Mouse (Mus musculus) cerebellum, adult 2 months (tissue): Measurements from ENCODE around the gene 1810024B03Rik.

Experiments used
- CTCF ChIP-seq: fragments of 200-500 bp; IDR thresholded peaks from 2 replicates; pipeline ENCODE4 v1.5.1; 2011; ENCODE audit warnings: low read depth, mild to moderate bottlenecking, control low read depth, low read length, moderate library complexity, borderline replicate concordance; ENCODE audit not compliant: insufficient read depth
- POLR2A ChIP-seq: fragments of 200-500 bp; IDR thresholded peaks from 2 replicates; pipeline ENCODE4 v1.6.1; 2011; ENCODE audit warnings: low read length, control low read depth, borderline replicate concordance; ENCODE audit not compliant: insufficient read depth

DNA sequence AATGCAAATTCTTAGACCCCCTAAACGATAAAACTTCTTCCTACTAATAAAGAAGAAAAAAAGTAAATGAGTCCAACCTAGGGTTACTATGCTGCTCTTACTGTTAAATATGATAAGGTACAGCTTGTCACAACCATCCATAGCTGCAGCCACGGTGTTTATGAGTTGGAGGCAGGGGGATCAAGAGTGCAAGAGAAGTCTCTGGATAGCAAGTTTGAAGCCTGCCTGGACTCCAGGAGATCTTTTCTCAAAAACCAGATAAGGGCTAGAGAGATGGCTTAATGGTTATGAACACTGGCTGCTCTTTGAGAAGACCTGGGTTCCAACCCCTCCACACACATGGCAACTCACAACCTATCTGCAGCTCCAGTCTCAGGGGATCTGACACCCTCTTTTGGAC is 1.2 kb downstream of the 1810024B03Rik start:
- TF ChIP-seq POLR2A (no peak), CTCF (no peak)
